Mouse (Mus musculus) neutrophil, adult 65 days (primary cell): ENCODE data around the gene Btbd11. TPM values are rescaled to one million over a fixed set of nuclear protein-coding genes. Genes with fewer than 3 reads are reported as not detected.

Source experiments
- total RNA-seq: library from RNA; stranded (reverse); gene quantifications from 2 replicates; pipeline ENCODE4 v1.2.4, GENCODE M21; 2023

The Btbd11 gene
- total RNA-seq, result 0.39 and 1.5 TPM in 2 replicates

GRCm38 (mm10) chr10:85386605-85387218 is at the start of gene Btbd11:
Btbd11 (plus strand) TSS chr10:85386814.

Other genes starting within 250 kb of the Btbd11 start
- gene Cry1, start 201.8 kb upstream of the Btbd11 start, total RNA-seq, result 27.0 and 38.6 TPM in 2 replicates